Mouse (Mus musculus) liver, adult (tissue): ENCODE data around the gene Cap1.

Source experiments
- GATA4 ChIP-seq: IDR thresholded peaks from 2 replicates; pipeline ENCODE4 v1.6.1; 2014; ENCODE audit warnings: mild to moderate bottlenecking, low read length; ENCODE audit not compliant: insufficient replicate concordance

Cap1 gene

GRCm38 (mm10) chr4:122902156-122902555 is 16.3 kb upstream of the Cap1 start:
- TF ChIP-seq GATA4: no peak

GRCm38 (mm10) chr4:122898313-122898712 is 12.5 kb upstream of the Cap1 start:
- no peak for TF ChIP-seq GATA4

GRCm38 (mm10) chr4:122897750-122898149 is 11.9 kb upstream of the Cap1 start:
- no peak for TF ChIP-seq GATA4

GRCm38 (mm10) chr4:122892157-122892556 is 6.3 kb upstream of the Cap1 start:
- no peak for TF ChIP-seq GATA4

GRCm38 (mm10) chr4:122891597-122891996 is 5.7 kb upstream of the Cap1 start:
- no peak for TF ChIP-seq GATA4

GRCm38 (mm10) chr4:122890881-122891481 is 5.1 kb upstream of the Cap1 start:
- no peak for TF ChIP-seq GATA4

GRCm38 (mm10) chr4:122887336-122887735 is 1.5 kb upstream of the Cap1 start:
- TF ChIP-seq GATA4: no peak

GRCm38 (mm10) chr4:122886579-122887254 is 861 bp upstream of the Cap1 start:
- no peak for TF ChIP-seq GATA4

- no peak for TF ChIP-seq GATA4
These were observed 1.1 kb downstream of the Cap1 start for GRCm38 (mm10) chr4:122884481-122885340.

- no peak for TF ChIP-seq GATA4
These were observed 1.8 kb downstream of the Cap1 start for GRCm38 (mm10) chr4:122884051-122884450.

- TF ChIP-seq GATA4: no peak
These were observed 2.6 kb downstream of the Cap1 start for GRCm38 (mm10) chr4:122883294-122883693.

- TF ChIP-seq GATA4: no peak
These were observed 3.3 kb downstream of the Cap1 start for GRCm38 (mm10) chr4:122882544-122882943.

GRCm38 (mm10) chr4:122878333-122879070 is 7.4 kb downstream of the Cap1 start:
- TF ChIP-seq GATA4: no peak

- TF ChIP-seq GATA4: no peak
These were observed 12.3 kb downstream of the Cap1 start for GRCm38 (mm10) chr4:122873512-122873911.

- no peak for TF ChIP-seq GATA4
These were observed 12.9 kb downstream of the Cap1 start for GRCm38 (mm10) chr4:122873003-122873402.
